Mouse (Mus musculus) limb, embryonic 15.5 days (tissue): ENCODE measurements around the gene Defb21. TPM values are rescaled to one million over a fixed set of nuclear protein-coding genes. Genes with fewer than 3 reads are reported as not detected.

Experiments used
- ATAC-seq: fragments of 200-750 bp; cut with Nextera tagmentation; 2 replicates; pipeline ENCODE4 v1.8.0; 2017; ENCODE audit warnings: low read depth, moderate TSS enrichment; ENCODE audit not compliant: insufficient number of reproducible peaks, low FRiP score, low TSS enrichment
- H3K27ac ChIP-seq: fragments of 300-500 bp; sonication (generic); 2 replicates; pipeline ENCODE4 v1.5.1; 2015; ENCODE audit warnings: moderate library complexity, mild to moderate bottlenecking, inconsistent platforms
- H3K27me3 ChIP-seq: fragments of 300-500 bp; sonication (generic); 2 replicates; pipeline ENCODE4 v1.6.1; 2015; ENCODE audit warnings: inconsistent platforms
- H3K36me3 ChIP-seq: fragments of 300-500 bp; sonication (generic); 2 replicates; pipeline ENCODE4 v1.6.1; 2015; ENCODE audit warnings: inconsistent platforms
- H3K4me1 ChIP-seq: fragments of 300-500 bp; sonication (generic); 2 replicates; pipeline ENCODE4 v1.6.1; 2015; ENCODE audit warnings: inconsistent platforms
- H3K4me2 ChIP-seq: fragments of 300-500 bp; sonication (generic); 2 replicates; pipeline ENCODE4 v1.6.1; 2015; ENCODE audit warnings: mild to moderate bottlenecking, inconsistent platforms
- H3K4me3 ChIP-seq: fragments of 300-500 bp; sonication (generic); 2 replicates; pipeline ENCODE4 v1.5.1; 2015; ENCODE audit warnings: mild to moderate bottlenecking, inconsistent platforms
- H3K9ac ChIP-seq: fragments of 300-500 bp; sonication (generic); 2 replicates; pipeline ENCODE4 v1.6.1; 2015; ENCODE audit warnings: inconsistent platforms
- H3K9me3 ChIP-seq: fragments of 300-500 bp; sonication (generic); 2 replicates; pipeline ENCODE4 v1.6.1; 2016; ENCODE audit warnings: inconsistent platforms
- WGBS: fragments of 180-500 bp; shearing (Covaris S2); methylation state at CpG from one replicate; pipeline ENCODE4 v1.1.7; 2015; 5-methylcytosine and 5-hydroxymethylcytosine counted together
- polyA plus RNA-seq: library from polyadenylated mRNA; unstranded; fragments of >200 nt; fragmentation: Nextera tagmentation; extraction: Ambion mirVana; gene quantifications from 2 replicates; pipeline ENCODE4 v1.2.1, GENCODE M21; 2015

The Defb21 gene
- polyA plus RNA-seq = not detected in 2 replicates

DNA sequence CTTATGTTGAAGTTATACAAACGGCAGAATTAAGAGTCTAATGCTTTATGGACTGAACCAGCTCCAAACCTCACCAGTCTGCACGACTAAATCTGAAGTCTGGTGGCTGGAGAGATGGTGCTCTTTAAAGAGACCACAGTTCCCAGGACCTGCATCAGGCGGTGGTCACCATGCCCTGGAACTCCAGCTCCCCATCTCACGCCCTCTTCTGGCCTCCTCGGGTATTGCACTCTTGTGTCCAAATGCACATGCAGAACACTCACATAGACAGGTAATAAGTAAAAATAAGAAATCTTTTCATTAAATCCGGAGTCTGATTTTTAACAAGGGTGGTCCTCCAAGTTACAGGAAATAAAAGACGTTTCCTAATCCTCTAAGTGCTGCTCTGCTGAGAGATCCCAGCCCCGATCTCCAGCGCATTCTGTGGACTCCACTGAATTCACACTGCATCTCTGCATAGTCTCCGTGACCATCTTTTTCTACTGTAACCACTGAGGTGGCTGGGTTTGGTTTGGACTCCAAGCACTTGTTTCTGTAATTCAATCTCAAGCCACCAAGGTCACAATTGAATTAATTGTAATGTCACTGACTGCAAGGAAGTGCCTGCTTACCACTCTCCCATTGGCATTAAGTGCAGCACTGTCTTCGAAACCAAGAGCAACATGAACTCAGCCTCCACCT, at the start of gene Defb21:
Gene Defb21 (plus strand): TSS at position 631 of the 681 bp plus-strand sequence.
- no peak within 1 kb of the TSS for H3K4me3 ChIP-seq

DNA sequence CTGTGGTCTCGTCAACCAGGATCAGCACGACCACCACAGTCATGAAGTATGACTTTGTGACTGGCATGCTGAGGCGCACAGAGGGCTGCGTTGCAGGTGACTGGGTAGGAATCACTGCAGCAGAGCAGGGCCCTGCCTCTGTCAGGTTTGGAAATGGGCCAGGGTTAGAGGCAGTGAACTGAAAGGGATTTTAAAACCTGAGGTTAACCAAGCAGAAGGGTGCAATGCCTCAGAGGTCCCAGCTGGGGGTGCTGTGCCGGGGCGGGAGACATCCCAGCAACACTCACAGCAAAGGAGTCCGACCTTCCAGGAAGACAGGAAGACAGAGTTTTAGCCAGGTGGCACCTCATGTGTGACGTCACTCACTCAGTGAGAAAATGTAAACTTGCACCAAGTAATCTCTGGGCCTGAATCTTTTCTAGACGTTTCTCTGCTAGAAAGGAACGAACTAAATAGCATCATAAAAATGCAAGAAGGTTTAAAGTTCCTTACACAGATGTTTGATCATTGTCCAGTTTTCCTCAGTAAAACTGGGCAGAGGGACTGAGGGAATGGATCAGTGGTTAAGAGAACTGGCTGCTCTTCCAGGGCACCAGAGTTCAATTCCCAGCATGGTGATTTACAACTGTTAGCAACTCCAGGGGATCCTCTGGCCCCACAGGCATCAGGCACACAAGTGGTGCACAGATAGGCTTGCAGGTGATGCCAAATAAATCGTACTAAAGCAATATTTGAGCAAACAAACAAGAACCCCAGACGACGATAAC, 32.4 kb upstream of the Defb21 start, which contains the start of gene Defb29:
Gene Defb29 (minus strand): TSS at position 155 of the 767 bp plus-strand sequence.
- Histone ChIP-seq H3K27ac (no peak within 1 kb of the TSS), H3K9ac (no peak within 1 kb of the TSS), H3K36me3 (no peaks in the 10 kb centered on the region), H3K9me3 (no peaks in the 10 kb centered on the region), H3K4me2 (no peak within 1 kb of the TSS), H3K4me3 (no peak within 1 kb of the TSS), H3K27me3 (no peaks in the 10 kb centered on the region), H3K4me1 (peaks cover 6% of the 10 kb centered on the region; the same call in 1 of the 2 replicates)
- 42% methylated on average over 13 of the region's 13 CpGs for WGBS
- no peak for ATAC-seq

More for the DNA sequence above, at the start of gene Defb21:
- Histone ChIP-seq H3K36me3 (no peaks in the 10 kb centered on the region), H3K4me2 (no peak within 1 kb of the TSS), H3K27me3 (no peaks in the 10 kb centered on the region), H3K27ac (no peak within 1 kb of the TSS), H3K9ac (no peak within 1 kb of the TSS), H3K9me3 (no peaks in the 10 kb centered on the region), H3K4me1 (no peaks in the 10 kb centered on the region)
- WGBS = 64% methylated on average over 11 of the region's 11 CpGs
- ATAC-seq = no peak

DNA sequence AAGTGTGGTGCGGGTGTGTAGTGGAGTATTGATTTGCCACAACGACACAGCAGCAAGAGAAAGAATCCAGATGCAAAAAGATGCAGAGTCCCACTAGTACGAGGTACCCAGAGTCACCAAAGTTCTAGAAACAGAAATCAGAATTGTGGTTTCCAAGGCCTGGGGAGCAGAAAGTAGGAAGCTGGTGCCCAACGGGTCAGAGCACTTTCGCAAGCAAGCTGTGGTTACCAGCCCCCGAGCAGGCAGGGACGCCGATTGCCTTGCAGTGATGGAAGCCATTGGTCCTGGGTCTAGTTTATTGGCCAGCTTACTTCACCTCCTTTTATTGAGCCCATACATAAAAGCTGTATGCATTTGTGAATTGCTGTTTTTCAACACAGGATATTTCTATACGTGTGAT, 30.6 kb upstream of the Defb21 start:
- peaks cover 6% of the 10 kb centered on the region; the same call in 1 of the 2 replicates for H3K4me1 ChIP-seq
- 71% methylated on average over 9 of the region's 9 CpGs for WGBS

GRCm38 (mm10) chr2:152542897-152543296, 29.6 kb upstream of the Defb21 start:
- no peaks in the 10 kb centered on the region for H3K36me3 ChIP-seq
- no peak for ATAC-seq
- no peak overlapping the region for H3K27ac ChIP-seq
- no peak overlapping the region for H3K4me2 ChIP-seq
- no peaks in the 10 kb centered on the region for H3K9me3 ChIP-seq
- 77% methylated on average over 2 of the region's 2 CpGs for WGBS
- H3K4me3 ChIP-seq = no peak overlapping the region
- no peaks in the 10 kb centered on the region for H3K27me3 ChIP-seq
- no peak overlapping the region for H3K9ac ChIP-seq
- H3K4me1 ChIP-seq = peaks cover 6% of the 10 kb centered on the region; the same call in 1 of the 2 replicates

More for the DNA sequence above, 30.6 kb upstream of the Defb21 start:
- no peaks in the 10 kb centered on the region for H3K9me3 ChIP-seq
- H3K4me2 ChIP-seq = no peak overlapping the region
- H3K9ac ChIP-seq = no peak overlapping the region
- H3K27ac ChIP-seq = no peak overlapping the region
- H3K36me3 ChIP-seq = no peaks in the 10 kb centered on the region
- ATAC-seq = no peak
- H3K4me3 ChIP-seq = no peak overlapping the region
- H3K27me3 ChIP-seq = no peaks in the 10 kb centered on the region

DNA sequence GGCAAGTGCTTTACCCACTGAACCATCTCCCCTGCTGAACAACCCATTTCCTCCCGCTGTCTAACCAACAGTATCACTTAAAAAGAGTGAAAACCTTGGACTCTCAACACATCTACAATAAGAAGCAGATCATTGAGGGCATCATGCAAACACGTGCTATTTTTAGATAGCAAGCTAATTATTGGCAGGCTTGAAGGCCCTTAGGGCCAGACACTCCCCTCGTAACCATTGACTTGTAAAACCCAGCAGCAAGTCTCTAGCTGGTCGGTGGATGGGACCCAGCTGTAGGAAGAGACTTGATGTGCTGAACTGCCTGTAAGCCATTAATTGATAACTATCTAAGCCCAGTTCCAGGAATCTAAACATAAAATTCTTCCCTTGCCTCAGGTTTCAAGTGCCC, 29.1 kb upstream of the Defb21 start:
- Histone ChIP-seq H3K27me3 (no peaks in the 10 kb centered on the region), H3K9ac (no peak overlapping the region), H3K4me1 (peaks cover 6% of the 10 kb centered on the region; the same call in 1 of the 2 replicates), H3K4me3 (no peak overlapping the region), H3K36me3 (no peaks in the 10 kb centered on the region), H3K9me3 (no peaks in the 10 kb centered on the region), H3K4me2 (no peak overlapping the region), H3K27ac (no peak overlapping the region)
- ATAC-seq = no peak
- WGBS = 43% methylated on average over 4 of the region's 4 CpGs

DNA sequence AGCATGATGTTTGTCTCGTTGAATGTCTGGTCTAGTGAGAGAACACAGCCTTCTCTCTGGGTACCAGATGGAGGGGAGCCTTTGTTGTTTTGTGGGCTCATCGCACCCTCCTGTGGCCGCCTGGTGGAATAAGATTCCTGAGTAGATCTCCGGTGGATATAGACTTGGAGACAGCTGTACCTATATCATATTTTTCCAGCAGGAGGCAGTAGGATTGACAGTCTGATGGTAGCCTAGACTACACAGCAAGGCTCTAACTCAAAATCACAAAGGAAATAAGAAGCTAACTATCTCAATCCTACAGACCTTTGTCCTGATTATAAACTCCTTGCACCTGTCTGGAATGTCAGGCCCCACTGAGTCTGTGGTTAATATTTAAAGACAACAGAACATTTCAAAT, 27.9 kb upstream of the Defb21 start:
- Histone ChIP-seq H3K9ac (no peak overlapping the region), H3K4me3 (no peak overlapping the region)
- 14% methylated on average over 4 of the region's 4 CpGs for WGBS

DNA sequence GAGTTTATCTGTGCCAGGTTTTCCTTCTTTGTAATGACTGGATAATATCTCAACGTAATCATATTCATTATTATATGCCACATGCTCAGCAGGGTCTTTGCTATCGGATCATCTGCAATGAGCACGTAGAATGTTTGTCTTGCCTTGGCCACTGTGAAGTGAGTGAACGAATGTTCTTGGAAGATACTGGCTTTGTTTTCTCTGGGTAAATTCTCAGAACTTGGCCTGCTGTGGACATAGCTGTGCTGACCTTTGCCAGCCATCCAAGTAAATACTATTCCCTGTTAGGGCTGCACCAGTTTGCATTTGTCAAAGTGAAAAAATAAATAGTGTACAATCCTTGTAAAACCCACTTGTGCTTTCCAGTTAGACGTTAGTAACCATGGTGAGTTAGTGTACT, 24.4 kb upstream of the Defb21 start:
- no peak for ATAC-seq
- Histone ChIP-seq H3K4me1 (no peaks in the 10 kb centered on the region), H3K36me3 (no peaks in the 10 kb centered on the region), H3K27me3 (0 out of 2 replicates have a peak, but pooled peaks cover 3% of the 10 kb centered on the region), H3K27ac (no peak overlapping the region), H3K4me3 (no peak overlapping the region), H3K4me2 (no peak overlapping the region), H3K9me3 (no peaks in the 10 kb centered on the region), H3K9ac (no peak overlapping the region)
- 81% methylated on average over 5 of the region's 5 CpGs for WGBS

More for the DNA sequence above, 27.9 kb upstream of the Defb21 start:
- Histone ChIP-seq H3K36me3 (no peaks in the 10 kb centered on the region), H3K27ac (no peak overlapping the region), H3K27me3 (no peaks in the 10 kb centered on the region), H3K4me1 (0 out of 2 replicates have a peak, but pooled peaks cover 3% of the 10 kb centered on the region), H3K4me2 (no peak overlapping the region), H3K9me3 (no peaks in the 10 kb centered on the region)
- no peak for ATAC-seq

DNA sequence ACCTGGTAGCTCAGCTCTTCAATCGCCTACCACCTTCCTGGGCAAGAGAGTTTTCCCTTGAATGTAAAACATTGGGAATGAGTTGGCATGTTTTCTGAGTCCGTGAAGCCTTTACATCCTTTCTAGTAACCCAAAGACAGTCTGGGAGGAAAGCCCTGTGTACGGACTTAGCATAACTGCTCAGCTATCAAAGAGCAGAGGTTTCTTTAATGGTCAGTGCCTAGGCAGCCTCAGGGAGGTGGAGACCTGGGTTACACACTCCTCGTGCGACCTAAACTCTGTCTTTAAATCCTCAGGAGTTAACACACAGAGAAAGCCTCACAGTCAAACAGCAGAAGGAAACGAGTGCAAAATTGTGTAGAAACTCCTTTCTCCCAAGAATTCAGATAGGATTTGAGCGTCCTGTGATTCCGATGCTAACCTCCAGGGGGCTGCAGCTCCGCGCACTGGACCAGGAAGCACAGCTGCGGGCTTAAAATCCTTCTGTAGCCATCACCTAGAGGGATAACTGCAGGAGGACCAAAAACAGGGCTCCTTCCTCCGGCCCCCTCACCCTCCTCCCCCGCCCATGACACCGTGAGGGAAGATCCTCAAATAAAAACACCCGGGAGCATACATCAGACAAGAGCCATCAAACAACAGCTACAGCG, 18.6 kb upstream of the Defb21 start:
- H3K9me3 ChIP-seq = no peaks in the 10 kb centered on the region
- H3K4me1 ChIP-seq = no peaks in the 10 kb centered on the region
- no peak overlapping the region for H3K4me3 ChIP-seq
- ATAC-seq = no peak
- no peaks in the 10 kb centered on the region for H3K36me3 ChIP-seq
- 12% methylated on average over 16 of the region's 16 CpGs for WGBS
- H3K4me2 ChIP-seq = no peak overlapping the region
- H3K27ac ChIP-seq = no peak overlapping the region
- no peak overlapping the region for H3K9ac ChIP-seq
- H3K27me3 ChIP-seq = 0 out of 2 replicates have a peak, but pooled peaks cover 3% of the 10 kb centered on the region

- ATAC-seq = no peak
- H3K9me3 ChIP-seq = no peaks in the 10 kb centered on the region
- no peak overlapping the region for H3K27ac ChIP-seq
- H3K4me3 ChIP-seq = no peak overlapping the region
- no peaks in the 10 kb centered on the region for H3K36me3 ChIP-seq
- 87% methylated on average over 7 of the region's 7 CpGs for WGBS
- H3K9ac ChIP-seq = no peak overlapping the region
- no peak overlapping the region for H3K4me2 ChIP-seq
- H3K27me3 ChIP-seq = no peaks in the 10 kb centered on the region
- no peaks in the 10 kb centered on the region for H3K4me1 ChIP-seq
Measured at GRCm38 (mm10) chr2:152556655-152557054, 15.9 kb upstream of the Defb21 start.

- Histone ChIP-seq H3K4me3 (no peak within 1 kb of the TSS), H3K9me3 (no peaks in the 10 kb centered on the region), H3K27me3 (no peaks in the 10 kb centered on the region), H3K4me1 (no peaks in the 10 kb centered on the region), H3K36me3 (no peaks in the 10 kb centered on the region), H3K4me2 (no peak within 1 kb of the TSS), H3K9ac (no peak within 1 kb of the TSS), H3K27ac (no peak within 1 kb of the TSS)
- no peak for ATAC-seq
- WGBS = 84% methylated on average over 5 of the region's 5 CpGs
Measured at GRCm38 (mm10) chr2:152569038-152569437, 3.5 kb upstream of the Defb21 start, which contains the start of gene Gm17416. TSS of gene Gm17416 (plus strand) at chr2:152569338.

- Histone ChIP-seq H3K9ac (no peak overlapping the region), H3K9me3 (no peaks in the 10 kb centered on the region), H3K4me2 (no peak overlapping the region), H3K36me3 (no peaks in the 10 kb centered on the region), H3K4me1 (no peaks in the 10 kb centered on the region), H3K4me3 (no peak overlapping the region), H3K27ac (no peak overlapping the region), H3K27me3 (no peaks in the 10 kb centered on the region)
- 69% methylated on average over 4 of the region's 4 CpGs for WGBS
- ATAC-seq = no peak
Measured at GRCm38 (mm10) chr2:152569881-152570280, 2.7 kb upstream of the Defb21 start.
